Mouse (Mus musculus): ENCODE measurements at regions not wholly inside any gene's neighbourhood (a gene's known extent, or its start where the extent isn't known, plus 50 kb on each side); places are given as distances from the start of the nearest gene placed in this dataset.

DNA sequence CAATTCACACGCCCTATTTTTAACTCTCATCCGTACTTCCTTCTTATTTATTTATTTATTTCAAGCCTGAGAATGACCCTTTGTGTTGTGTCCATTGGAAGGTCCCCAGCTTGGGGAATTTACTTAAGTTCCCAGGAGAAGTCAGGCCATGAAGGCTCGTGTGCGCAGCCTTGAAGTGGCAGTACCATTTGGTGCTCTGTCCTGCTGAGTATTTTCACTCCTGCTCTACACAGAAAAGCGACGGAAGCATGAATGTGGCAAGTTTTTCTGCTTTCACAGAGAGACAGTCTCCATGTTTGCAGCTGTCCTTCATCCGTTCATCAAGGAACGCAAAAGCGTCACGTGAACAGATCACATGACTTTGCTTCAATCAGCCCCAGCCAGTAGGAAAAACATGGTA lies 610.2 kb upstream of the Clint1 start:
- no peak for DNase-seq (ENCODE audit: low read depth)

DNA sequence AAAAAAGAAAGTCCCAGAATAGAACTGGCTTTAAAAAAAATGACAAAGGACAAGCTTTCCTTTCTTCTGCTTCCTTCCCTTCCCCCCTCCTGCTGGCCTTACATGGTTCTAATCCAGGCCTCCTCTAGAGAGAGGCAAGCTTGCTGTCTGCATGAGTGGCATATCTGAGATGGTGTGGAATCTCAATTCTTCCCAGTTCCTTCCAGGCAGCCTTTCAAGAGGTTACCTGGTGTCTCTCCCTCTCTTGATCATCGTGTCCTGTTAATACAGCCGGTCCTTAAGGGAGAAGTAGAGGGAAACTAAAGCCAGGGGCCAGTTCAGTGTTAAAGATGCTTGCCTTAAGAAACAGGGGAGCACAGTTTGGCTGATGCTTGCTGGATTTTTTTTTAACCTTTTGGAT lies 607.1 kb upstream of the Clint1 start:
- DNase-seq (ENCODE audit: low read depth) = no peak

DNA sequence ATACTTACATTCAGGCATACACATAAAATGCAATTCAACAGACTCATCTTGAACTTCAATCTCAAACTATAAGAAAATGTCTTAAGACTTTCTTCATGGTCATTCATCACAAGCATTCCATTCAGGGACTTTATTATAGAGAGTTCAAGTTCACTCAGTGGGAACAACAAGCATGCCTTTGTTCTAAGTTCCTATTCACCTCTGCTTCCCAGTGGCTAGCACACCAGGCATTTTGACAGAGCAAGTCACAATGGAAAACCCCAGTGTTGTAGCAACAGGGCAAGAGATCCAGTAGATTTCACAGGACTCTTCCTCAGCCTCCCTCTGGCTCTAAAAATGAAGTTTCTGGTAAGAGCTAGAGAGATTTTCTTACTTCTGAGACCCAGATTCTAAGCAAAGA lies 595.8 kb upstream of the Clint1 start:
- DNase-seq (ENCODE audit: low read depth) = no peak

- DNase-seq (ENCODE audit: low read depth) = no peak
These were observed 589.7 kb upstream of the Clint1 start for GRCm38 (mm10) chr11:45262198-45262597.

DNA sequence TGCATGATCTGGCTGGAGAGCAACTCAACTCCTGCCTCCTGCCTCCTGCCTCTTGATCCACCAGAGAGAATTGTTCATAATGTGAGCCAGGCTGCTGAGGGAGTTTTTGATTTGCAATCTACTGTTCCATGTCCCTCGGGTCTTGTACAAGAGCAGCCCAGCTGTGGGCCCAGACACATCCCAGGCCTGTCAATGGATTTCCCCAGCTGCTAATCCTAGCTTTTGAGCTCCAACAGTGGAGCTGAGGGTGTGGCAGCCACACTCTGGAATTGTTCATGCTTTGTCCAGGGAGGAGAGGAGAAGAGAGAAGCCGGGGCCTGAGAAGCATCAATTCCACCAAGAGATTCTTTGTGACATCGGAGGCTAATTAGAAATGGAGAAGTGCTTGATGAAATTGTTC lies 587.9 kb upstream of the Clint1 start:
- DNase-seq (ENCODE audit: low read depth) = no peak

GRCm38 (mm10) chr11:45265171-45265988 lies 586.5 kb upstream of the Clint1 start:
- no peak for DNase-seq (ENCODE audit: low read depth)

DNA sequence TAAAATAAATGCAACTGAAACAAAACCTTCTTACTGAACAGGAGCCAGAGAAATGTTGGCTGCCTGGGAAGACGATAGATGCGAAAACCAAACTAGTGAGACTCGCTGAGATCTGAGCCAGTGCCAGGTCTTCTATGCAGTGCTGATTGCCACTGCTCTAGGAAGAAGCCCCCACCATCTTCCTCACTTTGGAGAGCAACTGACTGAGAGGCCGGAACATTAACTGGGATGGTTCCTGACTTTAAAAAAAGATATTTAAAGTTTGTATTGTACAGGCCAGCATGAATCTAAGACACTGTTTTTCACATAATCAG lies 585.9 kb upstream of the Clint1 start:
- no peak for DNase-seq (ENCODE audit: low read depth)

- DNase-seq (ENCODE audit: low read depth) = no peak
These were observed 582.6 kb upstream of the Clint1 start for GRCm38 (mm10) chr11:45269215-45269614.

- peak; percentile 5 for DNase-seq (ENCODE audit: low read depth)
These were observed 580.6 kb upstream of the Clint1 start for GRCm38 (mm10) chr11:45271206-45271605.

DNA sequence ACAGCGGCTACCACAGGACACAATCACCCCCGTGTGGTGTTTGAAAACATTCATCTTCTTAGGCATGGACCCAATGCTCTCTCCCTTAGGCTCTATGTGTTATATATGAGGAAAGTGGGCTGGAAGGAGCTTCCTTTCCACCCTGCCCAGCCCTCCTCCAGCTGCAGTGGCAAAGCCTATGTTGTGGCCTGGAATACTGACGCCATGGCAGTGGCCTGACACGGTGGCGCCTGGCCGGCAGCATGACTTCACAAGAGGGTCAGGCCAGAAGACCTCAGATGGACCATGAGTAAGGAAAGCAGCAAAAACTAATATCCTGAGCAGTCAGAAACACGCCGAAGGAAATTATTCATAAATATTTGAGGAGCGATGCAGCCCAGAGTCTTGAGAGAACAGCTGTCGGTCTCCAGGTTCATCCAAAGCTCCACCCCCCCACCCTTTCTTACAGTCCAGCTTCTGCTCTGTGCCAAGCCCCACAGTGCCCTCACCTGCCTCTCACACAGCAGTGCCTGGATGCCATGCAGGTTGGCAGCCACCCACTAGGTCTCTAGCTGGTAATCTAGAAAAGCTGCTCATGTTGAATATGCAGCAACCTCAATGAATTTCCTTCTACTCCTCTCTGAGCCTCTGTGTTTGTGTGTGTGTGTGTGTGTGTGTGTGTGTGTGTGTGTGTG lies 577.3 kb upstream of the Clint1 start:
- no peak for DNase-seq (ENCODE audit: low read depth)

DNA sequence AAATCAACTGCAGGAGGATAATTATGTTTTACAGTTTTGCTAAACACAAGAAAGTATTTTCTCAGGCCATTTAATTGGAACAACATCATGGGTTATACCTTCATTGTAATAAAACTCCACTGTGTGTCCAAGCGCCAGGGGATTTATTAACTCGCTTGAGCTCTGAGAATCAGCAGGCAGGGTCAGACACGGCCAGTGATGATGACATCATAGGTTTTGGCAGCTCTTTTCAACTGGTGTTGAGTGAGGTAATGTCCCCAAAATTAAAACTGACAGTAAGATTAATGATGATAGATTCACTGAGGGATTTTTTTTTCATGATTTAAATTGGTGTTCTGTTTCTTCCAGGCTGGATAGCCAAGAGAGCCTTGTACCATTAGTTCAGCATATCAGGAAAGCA lies 576.7 kb upstream of the Clint1 start:
- DNase-seq (ENCODE audit: low read depth) = no peak

DNA sequence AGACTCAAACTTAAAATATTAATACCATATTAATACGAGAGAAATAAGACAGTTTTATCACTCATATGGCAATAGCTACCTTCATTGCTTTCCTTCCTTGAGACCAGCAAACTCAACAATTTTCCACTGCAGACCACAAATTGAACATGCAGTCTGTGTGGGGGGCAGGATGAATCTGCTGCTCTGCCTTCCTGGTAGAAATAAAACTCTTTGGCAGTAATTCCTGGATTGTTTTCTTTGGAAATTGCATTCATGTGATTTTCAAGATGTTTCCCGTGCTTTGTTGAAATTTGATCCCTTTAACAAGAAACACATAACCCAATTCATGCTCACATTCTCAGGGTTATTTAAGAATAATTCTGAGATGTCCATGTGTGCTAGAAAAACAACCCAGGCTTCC lies 555.1 kb upstream of the Clint1 start:
- DNase-seq (ENCODE audit: low read depth) = no peak

GRCm38 (mm10) chr11:45311934-45312333 lies 539.9 kb upstream of the Clint1 start:
- DNase-seq (ENCODE audit: low read depth) = no peak

DNA sequence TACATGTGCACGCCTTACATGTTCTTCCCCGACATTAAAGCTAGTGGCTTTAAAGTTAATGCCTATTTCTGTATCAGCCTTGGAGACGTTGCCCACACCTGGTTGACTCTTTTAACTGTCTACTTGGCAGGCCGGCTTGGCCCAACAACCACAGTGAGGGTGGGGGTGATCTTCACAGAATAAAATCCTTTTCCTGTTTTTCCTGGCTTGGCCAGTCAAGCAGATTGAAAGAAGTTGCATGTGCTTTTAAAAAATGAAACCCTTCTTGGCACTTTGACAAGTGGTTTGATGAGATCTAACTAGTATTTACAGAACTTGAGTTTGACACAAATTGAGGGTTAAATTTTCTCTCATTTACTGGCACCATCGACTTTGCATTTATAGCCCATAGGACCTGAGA lies 528.1 kb upstream of the Clint1 start:
- no peak for DNase-seq (ENCODE audit: low read depth)

GRCm38 (mm10) chr11:45330319-45330718 lies 521.5 kb upstream of the Clint1 start:
- DNase-seq (ENCODE audit: low read depth) = no peak

GRCm38 (mm10) chr11:45333756-45334155 lies 518.1 kb upstream of the Clint1 start:
- no peak for DNase-seq (ENCODE audit: low read depth)

DNA sequence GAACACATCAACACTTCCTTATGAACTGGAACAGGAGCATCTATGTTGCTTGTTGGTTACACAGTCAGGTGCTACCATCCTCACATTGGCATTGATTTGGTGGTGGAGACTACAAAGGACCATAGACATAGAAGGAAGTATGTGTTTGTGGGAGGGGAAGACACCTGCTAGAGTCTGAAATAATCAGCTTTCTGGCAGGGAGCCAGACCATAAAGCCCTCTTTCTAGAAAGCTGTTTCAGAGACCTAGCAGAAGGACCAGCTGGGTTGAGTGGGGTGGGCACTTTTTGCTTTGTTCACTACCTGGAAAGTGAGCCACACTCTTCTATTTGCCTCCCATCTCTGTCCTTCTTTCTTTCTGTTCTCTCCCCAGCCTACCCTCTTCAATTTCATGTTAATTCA lies 502.5 kb upstream of the Clint1 start:
- DNase-seq (ENCODE audit: low read depth) = no peak

- DNase-seq (ENCODE audit: low read depth) = no peak
These were observed 486.5 kb upstream of the Clint1 start for GRCm38 (mm10) chr11:45365343-45365742.

GRCm38 (mm10) chr11:45389243-45390146 lies 462.4 kb upstream of the Clint1 start:
- no peak for DNase-seq (ENCODE audit: low read depth)

DNA sequence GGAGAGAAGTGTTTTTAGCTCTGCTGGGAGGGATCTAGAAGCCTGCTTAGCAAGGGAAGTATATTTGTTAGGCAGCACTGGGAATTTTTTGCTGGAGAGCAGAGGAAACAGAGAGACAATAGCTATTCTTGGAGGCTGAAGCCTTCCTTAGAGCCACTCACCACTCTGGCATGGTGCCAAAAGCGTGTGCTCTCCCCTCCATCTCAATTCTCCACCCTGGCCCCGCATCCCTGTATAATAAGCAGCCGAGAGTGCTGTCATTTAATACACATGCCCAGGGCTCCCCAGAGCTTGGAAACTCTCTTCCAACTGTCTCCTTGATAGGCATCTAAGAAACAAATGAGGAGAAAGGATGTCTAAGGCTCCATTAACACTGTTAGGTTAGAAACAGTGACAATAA lies 455.8 kb upstream of the Clint1 start:
- DNase-seq (ENCODE audit: low read depth) = no peak

DNA sequence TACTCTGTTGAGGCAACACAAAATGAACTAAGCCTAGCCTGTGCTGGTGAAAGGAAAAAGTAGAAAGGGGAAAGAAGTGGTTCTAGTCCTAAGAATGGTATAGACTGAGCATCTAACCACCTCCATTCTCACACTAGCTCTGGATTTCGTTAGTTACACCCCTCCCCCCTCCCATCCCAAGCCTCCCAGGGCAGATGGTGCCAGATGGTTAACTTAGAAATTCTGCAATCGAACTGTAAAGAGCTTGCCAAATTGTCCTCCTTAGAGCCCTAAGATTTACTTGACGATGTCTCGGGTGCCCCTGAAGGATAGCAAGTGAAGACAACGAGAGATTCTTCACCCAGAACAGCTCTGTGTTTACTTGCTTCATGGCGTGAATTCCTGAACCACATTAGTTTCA lies 453.7 kb upstream of the Clint1 start:
- no peak for DNase-seq (ENCODE audit: low read depth)

DNA sequence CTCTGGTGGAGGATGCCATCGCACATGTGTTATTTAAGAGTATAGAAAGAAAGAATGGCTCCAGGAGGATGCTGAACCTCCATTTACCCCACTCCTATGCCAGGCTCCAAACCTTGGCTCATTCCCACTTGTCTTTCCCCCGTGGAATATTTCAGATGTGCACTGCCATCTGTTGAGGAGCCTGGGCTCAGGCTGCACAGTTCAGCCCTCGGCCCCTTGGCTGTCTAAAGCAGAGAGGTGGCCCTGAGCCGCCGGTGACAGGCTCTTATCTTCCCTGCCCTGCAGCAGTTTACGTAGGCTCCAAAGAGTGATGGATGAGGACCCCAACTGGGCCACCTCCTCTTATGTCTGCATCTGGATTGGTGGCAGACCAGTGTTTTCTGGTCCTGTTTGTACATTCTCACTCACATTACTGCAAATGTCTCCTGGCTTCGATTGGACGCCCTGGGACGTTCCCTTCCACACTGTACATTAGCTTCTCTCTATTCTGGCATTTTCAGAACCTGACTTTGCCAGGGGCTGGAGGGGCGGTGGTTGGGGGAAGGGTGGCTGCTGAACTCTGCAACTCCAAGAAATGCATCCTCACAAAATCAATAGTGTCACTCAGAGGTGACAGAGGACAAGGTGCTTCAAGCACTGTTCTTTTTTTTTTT lies 447.3 kb upstream of the Clint1 start:
- DNase-seq (ENCODE audit: low read depth) = no peak
